Mouse (Mus musculus): ENCODE measurements around the gene Acyp1. TPM values are rescaled to one million over a fixed set of nuclear protein-coding genes. Genes with fewer than 3 reads are reported as not detected.

Acyp1 gene
- polyA plus RNA-seq, 1 experiment from 2014 or later: 53.3 TPM

- peak; percentile 23; the same call in 1 of the 2 replicates for ATAC-seq (ENCODE audit: low FRiP score)
- Histone ChIP-seq H3K4me2 (peak overlapping the region; percentile 73), H3K4me3 (replicated peaks) (peak overlapping the region; percentile 64), H3K9me3 (replicated peaks) (no peaks in the 10 kb centered on the region), H3K27ac (replicated peaks) (0 out of 2 replicates have a peak overlapping the region, but pooled peaks have one; percentile 79), H3K9ac (replicated peaks) (no peak overlapping the region), H3K4me1 (peaks cover 6% of the 10 kb centered on the region), H3K36me3 (no peaks in the 10 kb centered on the region), H3K27me3 (replicated peaks) (no peaks in the 10 kb centered on the region)
- 61% methylated on average over 12 of the region's 12 CpGs for WGBS
Observed at GRCm38 (mm10) chr12:85280845-85281651, 7.2 kb downstream of the Acyp1 start.

DNA sequence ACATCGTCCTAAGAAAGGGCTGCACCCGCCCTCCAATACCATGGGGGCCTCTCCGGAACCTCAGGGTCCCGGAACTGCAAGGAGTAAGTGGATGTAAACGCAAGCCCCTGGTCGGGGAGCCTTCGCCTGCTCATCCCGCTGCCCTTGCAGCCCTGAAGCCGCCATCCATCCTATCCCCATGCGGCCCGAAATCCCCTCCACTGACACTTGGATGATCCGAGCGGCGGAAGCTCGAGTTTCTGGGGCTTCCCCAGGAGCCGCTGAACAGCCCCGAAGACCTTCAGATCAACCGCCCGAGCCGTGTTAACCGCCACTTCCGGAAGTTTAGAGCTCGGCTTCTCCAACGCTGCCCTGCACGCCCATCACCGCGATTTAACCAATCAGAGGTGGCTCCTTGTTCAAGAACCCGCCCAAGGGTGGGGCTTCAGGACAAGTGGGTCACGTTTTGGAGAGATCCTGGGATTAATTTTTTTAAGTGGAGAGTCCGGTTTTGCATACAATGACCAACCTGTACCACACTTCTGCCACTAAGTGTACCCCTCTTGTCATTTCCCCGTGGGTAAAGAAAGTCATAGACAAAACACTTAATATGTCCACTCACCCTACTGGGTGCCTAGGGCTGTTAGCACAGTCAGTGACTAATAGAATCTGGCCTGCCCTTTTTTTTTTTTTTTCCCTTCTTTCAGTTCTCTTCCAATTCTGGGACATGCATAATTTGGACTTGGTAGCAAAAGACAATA is 8.0 kb downstream of the Acyp1 start:
- Histone ChIP-seq H3K9me3 (replicated peaks) (no peaks in the 10 kb centered on the region), H3K4me2 (peak overlapping the region; percentile 73), H3K4me1 (peaks cover 6% of the 10 kb centered on the region), H3K27me3 (replicated peaks) (no peaks in the 10 kb centered on the region), H3K36me3 (no peaks in the 10 kb centered on the region), H3K27ac (replicated peaks) (peak overlapping the region; percentile 79), H3K9ac (replicated peaks) (peak overlapping the region; percentile 73), H3K4me3 (replicated peaks) (peak overlapping the region; percentile 64)
- ATAC-seq (ENCODE audit: low FRiP score): peak; percentile 99
- under 1% methylated on average over 31 of the region's 31 CpGs for WGBS

DNA sequence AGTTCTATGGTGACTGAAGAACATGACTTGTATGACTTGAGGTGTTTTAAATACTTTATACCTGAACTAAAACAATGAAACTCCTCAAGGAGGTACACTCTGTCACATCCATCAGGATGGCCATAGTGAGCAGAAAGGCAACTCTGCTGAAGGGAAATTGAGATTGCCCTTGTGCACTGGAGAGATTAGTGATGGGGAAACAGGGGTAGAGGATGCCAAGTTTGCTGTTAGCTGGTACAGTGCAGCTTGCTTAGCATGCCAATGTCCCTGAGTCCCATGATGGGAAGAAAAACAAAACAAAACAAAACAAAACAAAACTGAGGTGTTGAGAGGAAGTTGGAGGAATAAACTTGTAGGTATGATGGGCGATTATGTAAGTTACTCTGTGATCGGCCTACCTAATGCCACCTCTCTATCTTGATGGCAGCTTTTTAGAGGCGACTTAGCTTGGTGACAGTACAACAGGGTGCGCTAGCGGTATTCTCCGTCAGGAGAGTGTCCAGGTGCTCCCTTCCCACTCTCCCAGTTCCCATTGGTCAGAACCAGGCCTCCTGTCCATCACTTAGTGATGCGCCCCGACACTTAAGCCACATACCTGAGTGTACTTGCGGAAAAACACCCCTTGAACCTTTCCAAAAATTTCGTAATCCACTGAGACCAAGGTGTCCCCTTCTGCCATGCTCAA is 8.7 kb downstream of the Acyp1 start:
- ATAC-seq (ENCODE audit: low FRiP score): peak; percentile 67; the same call in 1 of the 2 replicates
- Histone ChIP-seq H3K4me1 (peaks cover 6% of the 10 kb centered on the region), H3K36me3 (no peaks in the 10 kb centered on the region), H3K27ac (replicated peaks) (peak overlapping the region; percentile 79), H3K9me3 (replicated peaks) (no peaks in the 10 kb centered on the region), H3K27me3 (replicated peaks) (no peaks in the 10 kb centered on the region), H3K4me2 (peak overlapping the region; percentile 73), H3K9ac (replicated peaks) (peak overlapping the region; percentile 73), H3K4me3 (replicated peaks) (peak overlapping the region; percentile 64)
- 5% methylated on average over 10 of the region's 10 CpGs for WGBS

GRCm38 (mm10) chr12:85278919-85279318 is 9.3 kb downstream of the Acyp1 start:
- no peak overlapping the region for H3K4me3 ChIP-seq (replicated peaks)
- WGBS: 96% methylated on average over 10 of the region's 10 CpGs
- ATAC-seq (ENCODE audit: low FRiP score): no peak

DNA sequence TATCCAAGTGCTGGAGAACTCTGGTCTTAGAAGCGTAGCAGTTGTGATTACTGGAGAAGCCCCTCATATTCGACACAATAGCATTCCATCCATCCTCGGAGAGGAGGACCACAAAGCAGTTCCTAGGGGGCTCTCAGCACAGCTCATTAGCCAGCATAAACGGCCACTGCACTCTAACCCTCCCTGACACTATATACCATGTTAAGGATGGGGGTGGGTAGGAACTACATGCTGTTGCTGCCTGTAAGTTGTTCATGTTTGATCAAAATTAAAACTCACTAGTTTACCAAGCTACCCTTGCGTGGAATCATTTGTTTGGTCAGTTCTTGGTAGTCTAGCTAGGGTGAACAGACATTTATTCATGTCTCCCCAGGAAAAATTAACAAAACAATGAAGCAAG is 12.0 kb downstream of the Acyp1 start:
- H3K27me3 ChIP-seq (replicated peaks): no peaks in the 10 kb centered on the region
- WGBS: 64% methylated on average over 5 of the region's 5 CpGs
- H3K9me3 ChIP-seq (replicated peaks): no peaks in the 10 kb centered on the region
- peaks cover 6% of the 10 kb centered on the region for H3K4me1 ChIP-seq
- no peak overlapping the region for H3K4me2 ChIP-seq
- no peak overlapping the region for H3K4me3 ChIP-seq (replicated peaks)
- no peaks in the 10 kb centered on the region for H3K36me3 ChIP-seq
- no peak overlapping the region for H3K9ac ChIP-seq (replicated peaks)
- H3K27ac ChIP-seq (replicated peaks): no peak overlapping the region
- ATAC-seq (ENCODE audit: low FRiP score): no peak

More at GRCm38 (mm10) chr12:85278919-85279318, 9.3 kb downstream of the Acyp1 start:
- Histone ChIP-seq H3K36me3 (no peaks in the 10 kb centered on the region), H3K9me3 (replicated peaks) (no peaks in the 10 kb centered on the region), H3K4me2 (no peak overlapping the region), H3K4me1 (peaks cover 6% of the 10 kb centered on the region), H3K9ac (replicated peaks) (no peak overlapping the region), H3K27me3 (replicated peaks) (no peaks in the 10 kb centered on the region), H3K27ac (replicated peaks) (no peak overlapping the region)

DNA sequence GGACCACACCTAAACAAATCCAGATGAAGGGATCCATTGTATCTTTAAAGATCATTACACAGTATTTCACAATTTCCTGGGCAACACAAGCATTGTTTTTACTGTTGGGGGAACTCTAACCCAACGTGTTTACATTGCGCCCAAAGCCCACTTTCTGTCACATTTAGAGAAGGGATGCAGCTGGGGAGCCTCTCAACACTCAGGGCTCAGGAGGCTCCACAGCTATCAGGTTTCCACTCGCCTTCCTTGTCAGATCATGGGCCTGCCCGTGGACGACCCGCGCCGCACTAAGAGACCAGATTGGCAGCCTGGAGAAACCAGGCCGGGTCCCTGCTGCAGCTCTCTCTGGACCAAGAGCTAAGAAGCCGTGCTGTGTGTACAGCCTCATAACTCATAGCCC is 14.7 kb downstream of the Acyp1 start:
- 90% methylated on average over 10 of the region's 10 CpGs for WGBS
- Histone ChIP-seq H3K4me2 (no peak overlapping the region), H3K4me3 (replicated peaks) (no peak overlapping the region), H3K9ac (replicated peaks) (no peak overlapping the region), H3K4me1 (peaks cover 11% of the 10 kb centered on the region; the same call in 1 of the 2 replicates), H3K36me3 (0 out of 2 replicates have a peak, but pooled peaks cover 3% of the 10 kb centered on the region), H3K27ac (replicated peaks) (no peak overlapping the region), H3K27me3 (replicated peaks) (no peaks in the 10 kb centered on the region), H3K9me3 (replicated peaks) (no peaks in the 10 kb centered on the region; the same call in 1 of the 2 replicates)
- ATAC-seq (ENCODE audit: low FRiP score): no peak

DNA sequence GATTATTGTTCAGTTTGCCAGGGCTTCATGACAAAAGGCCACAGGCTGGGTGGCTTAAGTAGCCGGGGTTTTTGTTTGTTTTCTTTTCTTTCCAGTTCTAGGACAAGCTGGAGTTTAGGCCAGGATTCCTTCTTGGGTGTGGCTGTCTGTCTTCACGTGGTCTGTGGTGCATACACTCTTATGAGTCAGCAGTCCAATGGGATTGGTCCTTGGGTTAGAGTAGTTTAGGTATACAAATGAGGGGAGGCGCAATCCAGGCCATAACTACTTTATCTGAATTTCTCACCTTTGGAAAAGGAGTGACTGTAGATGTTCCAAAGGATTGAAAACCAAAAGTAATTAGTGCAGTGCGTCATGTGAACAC is 16.4 kb downstream of the Acyp1 start:
- no peaks in the 10 kb centered on the region for H3K27me3 ChIP-seq (replicated peaks)
- no peak overlapping the region for H3K4me2 ChIP-seq
- H3K36me3 ChIP-seq: peaks cover 13% of the 10 kb centered on the region
- H3K9ac ChIP-seq (replicated peaks): no peak overlapping the region
- H3K4me3 ChIP-seq (replicated peaks): no peak overlapping the region
- peaks cover 11% of the 10 kb centered on the region; the same call in 1 of the 2 replicates for H3K4me1 ChIP-seq
- H3K27ac ChIP-seq (replicated peaks): no peak overlapping the region
- H3K9me3 ChIP-seq (replicated peaks): no peaks in the 10 kb centered on the region; the same call in 1 of the 2 replicates
- WGBS: 82% methylated on average over 4 of the region's 4 CpGs
- no peak for ATAC-seq (ENCODE audit: low FRiP score)

DNA sequence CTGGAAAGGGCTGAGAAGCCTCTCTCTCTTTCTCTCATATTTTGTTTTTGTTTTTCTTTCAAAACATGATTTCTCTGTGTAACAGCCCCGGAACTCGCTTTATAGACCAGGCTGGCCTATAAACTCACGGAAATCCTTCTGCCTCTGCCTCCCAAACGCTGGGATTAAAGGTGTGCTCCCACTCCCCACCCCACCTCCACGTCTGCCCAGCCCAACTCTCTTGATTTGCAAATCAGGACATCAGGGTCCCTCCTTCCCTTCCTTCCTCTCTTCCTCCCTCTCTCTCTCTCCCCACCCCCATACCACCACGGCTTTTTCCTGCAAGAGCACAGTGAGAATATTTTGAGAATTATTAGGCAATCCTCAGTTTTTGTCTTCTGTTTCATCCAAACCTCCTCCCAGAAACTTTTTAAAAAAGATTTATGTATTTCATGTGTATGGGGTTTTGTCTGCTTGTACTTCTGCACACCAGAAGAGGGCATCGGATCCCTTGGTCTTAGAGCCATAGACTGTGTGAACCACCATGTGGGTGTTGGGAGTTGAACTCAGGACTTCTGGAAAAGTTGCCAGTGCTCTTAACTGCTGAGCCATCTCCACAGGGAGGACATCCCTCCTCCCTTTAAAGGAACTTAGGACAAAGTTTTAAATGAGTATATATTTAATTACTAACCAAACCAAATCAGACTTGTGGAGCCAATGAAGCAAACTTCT is 17.0 kb downstream of the Acyp1 start:
- Histone ChIP-seq H3K9me3 (replicated peaks) (no peaks in the 10 kb centered on the region; the same call in 1 of the 2 replicates), H3K4me2 (peak overlapping the region; percentile 57)

DNA sequence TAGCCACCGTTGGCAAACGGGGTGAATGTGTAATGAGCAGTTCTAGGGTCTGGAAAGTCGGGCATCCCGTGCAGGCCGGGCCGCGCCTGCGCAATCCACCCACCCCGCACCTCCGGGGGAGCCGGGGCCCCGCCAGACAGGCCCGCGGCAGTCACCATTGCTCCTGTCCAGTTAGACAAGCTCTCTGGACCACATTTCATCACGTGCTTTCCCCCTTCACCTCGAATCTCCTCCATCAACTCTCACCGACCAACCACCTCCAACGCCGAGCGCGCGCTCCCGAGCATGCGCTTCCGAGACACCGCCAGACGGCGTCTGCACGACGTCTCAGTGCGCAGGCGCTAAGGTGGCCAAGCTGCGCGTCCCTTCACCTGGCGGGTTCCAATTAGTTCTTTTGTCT is 17.9 kb downstream of the Acyp1 start, which contains the start of gene Mlh3:
Gene Mlh3, minus strand, starts transcription at position 281 of the 400 bp plus-strand sequence.
- H3K4me3 ChIP-seq (replicated peaks): peak within 1 kb of the TSS; percentile 46
- peak within 1 kb of the TSS; percentile 46 for H3K9ac ChIP-seq (replicated peaks)
- H3K27ac ChIP-seq (replicated peaks): peak within 1 kb of the TSS; percentile 85
- WGBS: under 1% methylated on average over 35 of the region's 35 CpGs
- peaks cover 11% of the 10 kb centered on the region; the same call in 1 of the 2 replicates for H3K4me1 ChIP-seq
- H3K27me3 ChIP-seq (replicated peaks): no peaks in the 10 kb centered on the region
- H3K4me2 ChIP-seq: peak within 1 kb of the TSS; percentile 57
- peak; percentile 94 for ATAC-seq (ENCODE audit: low FRiP score)
- no peaks in the 10 kb centered on the region; the same call in 1 of the 2 replicates for H3K9me3 ChIP-seq (replicated peaks)
- peaks cover 13% of the 10 kb centered on the region for H3K36me3 ChIP-seq

More for the DNA sequence above, 17.0 kb downstream of the Acyp1 start:
- WGBS: 79% methylated on average over 7 of the region's 7 CpGs
- Histone ChIP-seq H3K4me1 (peaks cover 11% of the 10 kb centered on the region; the same call in 1 of the 2 replicates), H3K27ac (replicated peaks) (no peak overlapping the region), H3K36me3 (peaks cover 13% of the 10 kb centered on the region), H3K27me3 (replicated peaks) (no peaks in the 10 kb centered on the region), H3K9ac (replicated peaks) (no peak overlapping the region), H3K4me3 (replicated peaks) (no peak overlapping the region; the same call in 1 of the 2 replicates)
- no peak for ATAC-seq (ENCODE audit: low FRiP score)

GRCm38 (mm10) chr12:85269821-85270220 is 18.4 kb downstream of the Acyp1 start:
- ATAC-seq (ENCODE audit: low FRiP score): no peak
- Histone ChIP-seq H3K27ac (replicated peaks) (peak overlapping the region; percentile 85), H3K4me3 (replicated peaks) (peak overlapping the region; percentile 46)

More at GRCm38 (mm10) chr12:85269821-85270220, 18.4 kb downstream of the Acyp1 start:
- H3K36me3 ChIP-seq: peaks cover 13% of the 10 kb centered on the region
- WGBS: 46% methylated on average over 3 of the region's 3 CpGs
- H3K4me2 ChIP-seq: peak overlapping the region; percentile 57
- peaks cover 11% of the 10 kb centered on the region; the same call in 1 of the 2 replicates for H3K4me1 ChIP-seq
- H3K9ac ChIP-seq (replicated peaks): peak overlapping the region; percentile 46
- H3K9me3 ChIP-seq (replicated peaks): no peaks in the 10 kb centered on the region; the same call in 1 of the 2 replicates
- H3K27me3 ChIP-seq (replicated peaks): no peaks in the 10 kb centered on the region
